Mouse (Mus musculus) retina, adult 2 months (tissue): Measurements from ENCODE around the gene 9430007A20Rik.
"Not testable (repeated sequence)": the region's sequence is repeated elsewhere in the genome, so short reads cannot be mapped to it uniquely, and the experiment has no call there.

Source experiments
- DNase-seq: peaks from one replicate; pipeline ENCODE4 v3.0.0-alpha.2; 2012; ENCODE audit warnings: low read depth, low spot score

9430007A20Rik gene

DNA sequence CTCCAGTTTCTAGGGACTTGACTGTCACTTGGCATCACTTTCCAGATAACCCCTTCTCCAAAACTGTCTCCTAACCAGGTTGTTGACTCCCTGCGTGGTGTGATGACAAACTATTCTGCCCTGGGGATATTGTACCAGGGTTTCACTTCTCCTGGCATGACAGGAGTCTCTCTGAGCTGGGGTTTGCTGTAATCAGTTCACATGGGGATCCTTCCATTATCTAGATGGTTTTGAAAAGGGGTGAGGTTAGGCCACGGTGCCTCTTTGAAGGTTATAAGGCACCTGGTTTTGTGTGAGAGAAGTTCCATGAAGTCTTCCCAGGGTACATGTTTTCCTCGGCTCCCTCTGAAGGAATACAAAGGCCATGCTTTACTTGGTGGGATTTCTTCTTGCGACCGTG is at the start of gene 9430007A20Rik:
TSS of gene 9430007A20Rik (plus strand) at position 301 of the 400 bp plus-strand sequence.
- no peak for DNase-seq

DNA sequence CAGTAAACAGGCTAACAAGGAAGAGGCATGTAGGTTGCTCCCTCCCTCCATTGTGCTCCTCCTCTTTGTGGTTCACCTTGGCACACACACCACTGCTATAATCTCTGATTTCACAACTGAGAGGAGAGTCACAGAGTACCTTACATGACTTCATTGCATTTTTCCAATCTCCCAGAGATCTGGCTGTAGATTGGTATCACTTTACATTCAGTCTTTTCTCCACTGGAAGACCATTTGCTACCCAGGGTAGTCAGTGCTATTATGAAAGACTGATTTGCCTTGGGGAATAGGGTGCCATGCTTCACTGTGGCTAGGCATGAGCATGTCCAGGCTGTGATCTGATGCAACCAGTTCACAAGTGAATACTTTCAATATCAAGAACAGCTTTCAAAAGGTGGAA is 26.3 kb upstream of the 9430007A20Rik start:
- no peak for DNase-seq

GRCm38 (mm10) chr4:144506518-144506917 is 13.1 kb upstream of the 9430007A20Rik start:
- no peak for DNase-seq

GRCm38 (mm10) chr4:144544689-144545088 is 25.1 kb downstream of the 9430007A20Rik start:
- DNase-seq = no peak

DNA sequence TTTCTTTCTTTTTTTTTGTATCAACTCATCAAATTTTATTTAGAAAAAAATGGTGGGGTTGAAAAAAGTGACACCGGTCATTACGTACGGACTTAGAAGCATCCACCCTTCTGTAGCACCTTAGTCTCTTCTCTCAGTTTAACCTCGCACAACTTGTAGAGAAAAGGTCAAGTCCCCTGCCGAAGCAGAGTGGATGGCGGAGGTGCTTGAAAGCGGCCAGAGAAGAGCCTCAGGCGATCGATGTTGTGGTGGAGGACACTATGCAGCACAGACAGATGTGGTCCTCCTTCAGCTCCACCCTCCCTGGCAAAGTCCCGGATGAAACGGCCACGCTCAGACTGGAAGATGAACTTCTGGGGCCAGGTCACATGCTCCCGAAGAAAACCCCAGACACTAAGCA is 25.7 kb downstream of the 9430007A20Rik start:
- not testable (repeated sequence) for DNase-seq

GRCm38 (mm10) chr4:144551156-144551555 is 31.5 kb downstream of the 9430007A20Rik start:
- no peak for DNase-seq

GRCm38 (mm10) chr4:144559792-144560191 is 40.2 kb downstream of the 9430007A20Rik start:
- DNase-seq = no peak

GRCm38 (mm10) chr4:144561205-144561604 is 41.6 kb downstream of the 9430007A20Rik start:
- no peak for DNase-seq

DNA sequence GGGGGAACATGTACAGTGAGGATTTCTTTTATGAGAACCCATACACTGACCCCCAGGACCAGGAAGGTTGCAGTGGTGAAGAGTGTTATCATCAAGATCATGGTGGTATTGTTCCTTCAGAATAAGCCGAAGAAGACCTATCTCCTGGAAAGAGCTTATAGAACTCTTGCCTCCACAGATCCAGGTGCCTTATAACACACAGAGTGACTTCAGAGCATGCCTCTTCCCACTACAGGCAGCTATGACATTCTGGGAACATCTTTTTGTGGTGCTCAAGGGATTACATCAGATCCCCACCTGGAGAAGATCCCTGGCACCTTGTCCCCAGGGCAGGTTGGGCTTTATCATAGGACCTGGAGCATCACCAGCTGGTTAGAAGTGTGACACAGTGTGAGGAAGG is 45.4 kb downstream of the 9430007A20Rik start, which contains the start of gene Gm13124:
TSS of gene Gm13124 (minus strand) at position 101 of the 400 bp plus-strand sequence.
- no peak for DNase-seq

- no peak for DNase-seq
These were observed 48.1 kb downstream of the 9430007A20Rik start for GRCm38 (mm10) chr4:144567752-144568151.
